Mouse (Mus musculus): ENCODE data around the gene E2f1.

The E2f1 gene

DNA sequence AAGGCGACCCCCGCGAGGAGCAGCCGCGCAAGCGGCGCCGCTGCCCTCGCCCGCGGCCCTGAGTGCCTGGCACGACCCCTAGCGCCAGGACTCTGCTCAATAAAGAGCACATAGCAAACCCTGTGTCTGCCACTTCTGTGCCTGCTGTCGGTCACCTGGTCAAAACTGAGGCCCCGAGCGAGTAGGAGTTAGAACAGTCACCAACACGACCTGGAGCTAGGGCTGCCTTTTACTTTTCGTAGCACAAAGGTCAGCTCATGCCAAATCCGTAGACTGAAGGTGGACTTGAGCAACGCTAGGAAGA is 19.9 kb downstream of the E2f1 start:
- no peak for DNase-seq

DNA sequence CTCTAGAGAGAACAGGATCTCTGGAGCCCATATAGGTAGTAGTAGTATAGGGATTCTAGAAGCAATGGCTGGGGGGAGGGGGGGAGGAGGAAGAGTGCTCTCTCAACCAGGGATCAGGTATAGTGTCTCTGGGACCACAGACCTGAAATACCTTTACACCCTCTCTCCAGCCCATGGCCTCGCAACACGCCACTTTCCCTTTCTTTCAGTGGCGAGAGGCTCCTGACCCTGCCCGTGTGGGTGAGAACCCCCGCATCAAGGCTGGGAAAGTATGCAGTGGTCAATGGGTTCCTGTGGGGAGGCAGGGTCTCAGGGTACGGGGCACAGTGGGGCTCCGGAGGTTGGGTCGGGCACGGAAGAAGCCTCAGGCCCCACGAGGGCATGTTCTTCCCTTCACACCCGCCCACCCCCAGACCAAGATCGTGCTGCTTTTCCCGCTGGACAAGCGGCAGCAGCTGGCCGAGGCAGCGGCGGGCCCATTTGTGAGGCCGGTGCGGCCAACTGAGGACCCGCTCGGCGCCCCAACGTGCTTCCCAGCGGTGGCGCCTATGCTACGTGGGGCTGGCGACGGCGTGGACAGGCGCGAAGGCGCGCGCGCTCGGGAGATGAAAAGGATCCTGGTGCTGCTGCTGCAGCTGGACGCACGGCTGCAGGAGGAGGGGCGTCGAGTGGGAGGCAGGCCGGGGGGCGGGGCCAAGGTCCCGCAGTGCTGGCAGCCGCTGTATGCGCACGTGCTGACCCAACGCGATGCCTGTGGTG is 20.4 kb downstream of the E2f1 start:
- DNase-seq: peak; percentile 66

DNA sequence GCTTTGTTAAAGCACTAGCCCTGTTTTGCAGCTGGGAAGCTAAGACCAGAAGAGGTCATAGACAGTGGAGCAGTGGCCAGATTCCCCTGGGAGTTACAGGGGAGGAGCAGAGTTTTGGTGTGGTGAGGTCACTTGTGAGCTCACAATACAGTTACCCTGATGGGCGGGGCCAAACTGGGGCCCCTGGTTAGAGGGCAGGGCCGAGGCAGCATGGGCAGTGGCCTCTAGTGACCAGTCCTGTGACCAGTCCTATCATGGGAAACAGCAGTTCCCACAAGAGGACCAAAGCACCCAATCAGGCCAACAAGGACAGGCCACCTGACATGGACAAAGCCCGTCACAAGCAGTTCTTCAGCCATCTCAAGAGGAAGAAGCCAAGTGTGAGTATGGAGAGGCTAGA is 21.0 kb downstream of the E2f1 start:
- DNase-seq: no peak

DNA sequence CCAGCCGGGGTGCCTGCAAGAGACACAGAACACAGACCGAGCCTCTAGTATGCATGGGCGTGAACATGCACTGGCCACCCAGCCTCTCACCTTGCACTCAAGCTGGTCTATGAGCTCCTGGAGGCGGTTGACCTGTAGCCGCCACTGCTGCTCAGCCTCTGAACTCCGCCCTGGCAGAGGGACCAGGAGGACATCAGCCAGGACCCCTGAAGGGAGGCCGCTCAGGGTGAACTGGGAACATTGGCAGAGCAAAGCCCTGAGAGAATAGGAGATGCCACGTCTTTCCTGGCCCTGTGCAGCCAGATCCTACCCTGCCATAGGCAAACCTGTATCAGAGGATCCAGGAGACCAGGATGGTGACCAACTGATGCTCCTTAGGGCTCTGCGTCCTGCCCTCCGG is 23.0 kb downstream of the E2f1 start, which contains the start of gene 1700003F12Rik:
TSS of gene 1700003F12Rik (plus strand) at position 375 of the 400 bp plus-strand sequence.
- no peak for DNase-seq

DNA sequence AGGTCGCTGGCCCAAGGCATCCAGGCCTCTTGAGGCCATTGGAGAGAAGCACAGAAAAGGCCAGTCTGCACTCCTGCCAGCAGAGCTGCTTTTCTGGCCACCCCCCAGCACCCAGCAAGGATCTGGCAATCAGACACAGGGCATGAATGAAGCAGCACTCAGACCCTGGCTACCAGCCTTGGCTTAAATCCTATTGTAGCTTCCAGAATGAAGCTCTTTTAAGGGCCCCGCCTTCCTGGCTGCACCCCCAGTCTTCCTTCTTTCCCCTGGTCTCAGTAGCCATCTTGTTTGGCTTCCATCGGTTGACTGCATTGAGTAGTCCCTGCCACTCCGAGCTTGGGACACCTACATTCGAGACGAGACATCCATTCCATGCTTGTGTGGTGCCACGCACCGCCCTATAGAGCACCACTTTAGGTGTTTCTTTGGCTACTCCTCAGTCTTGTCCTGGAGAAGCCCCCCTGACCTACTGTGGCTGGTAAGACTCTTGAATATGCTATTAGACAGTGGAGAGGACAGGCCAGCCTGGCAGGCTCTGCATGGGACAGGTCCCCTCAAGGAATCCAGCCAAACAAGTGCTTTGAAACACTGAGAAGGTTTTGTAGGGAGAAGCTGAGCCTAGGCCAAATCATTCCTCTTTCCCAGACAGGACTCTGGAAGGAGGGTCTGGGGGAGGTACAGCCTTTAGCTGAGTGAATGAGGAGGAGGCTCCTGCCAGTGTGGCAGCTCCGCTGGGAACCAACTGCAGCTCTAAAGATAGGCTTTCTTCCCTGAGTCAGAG is 25.9 kb downstream of the E2f1 start:
- no peak for DNase-seq

DNA sequence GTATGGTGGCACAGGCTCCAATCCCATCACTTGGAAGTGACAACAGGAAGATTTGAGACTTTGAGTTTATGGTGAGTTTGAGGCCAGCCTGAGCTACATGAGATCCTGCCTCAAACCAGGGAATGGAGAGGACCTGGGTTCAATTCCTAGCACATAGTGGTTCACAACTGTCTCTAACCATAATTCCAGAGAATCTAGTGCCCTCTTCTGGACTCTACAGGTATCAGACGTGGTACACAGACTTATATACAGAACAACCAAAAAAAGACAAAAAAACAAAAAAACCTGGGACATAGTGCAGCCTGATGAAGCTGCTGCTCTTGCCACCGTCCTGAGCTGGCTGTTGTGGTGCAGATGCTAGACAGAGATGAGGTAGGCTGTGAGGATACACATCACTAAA is 28.1 kb downstream of the E2f1 start:
- DNase-seq: no peak

DNA sequence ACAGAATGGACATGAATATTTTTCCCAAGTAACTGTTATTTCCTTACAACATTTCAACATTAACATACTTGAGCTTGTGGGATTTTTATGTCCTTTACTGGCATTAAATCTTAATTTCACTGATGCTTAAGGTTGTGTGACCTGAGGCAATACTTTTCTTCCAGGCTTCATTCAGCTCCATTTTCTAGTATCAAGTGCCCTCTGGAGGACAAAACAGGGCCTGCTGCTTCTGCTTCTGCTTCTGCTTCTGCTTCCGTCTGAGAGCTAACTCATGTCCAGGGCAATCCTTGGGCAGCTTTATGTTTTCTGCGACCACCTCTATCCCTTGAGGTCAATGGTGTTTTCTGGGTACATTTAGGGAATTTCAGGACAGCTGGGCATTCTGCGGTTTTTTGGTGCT is 30.0 kb downstream of the E2f1 start:
- peak; percentile 54 for DNase-seq

DNA sequence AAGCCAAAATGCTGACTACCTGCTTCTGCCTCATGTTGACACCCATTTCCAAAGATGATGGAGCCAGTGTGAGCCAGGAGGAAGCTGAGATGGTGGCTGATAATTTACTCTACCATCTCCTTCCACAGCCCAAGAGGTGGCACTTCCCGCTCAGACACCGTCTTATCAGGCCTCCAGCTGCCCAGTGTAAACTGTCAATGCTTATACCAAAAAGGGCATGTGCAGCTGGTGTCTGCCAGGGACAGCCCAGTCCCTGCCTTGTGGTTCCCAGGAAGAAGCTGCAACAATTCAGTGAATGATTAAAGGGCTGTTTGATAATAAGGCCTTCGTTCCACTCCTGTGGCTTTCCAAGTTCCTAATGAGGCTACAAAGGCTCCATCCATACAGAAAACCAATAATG is 31.0 kb downstream of the E2f1 start:
- DNase-seq: no peak

DNA sequence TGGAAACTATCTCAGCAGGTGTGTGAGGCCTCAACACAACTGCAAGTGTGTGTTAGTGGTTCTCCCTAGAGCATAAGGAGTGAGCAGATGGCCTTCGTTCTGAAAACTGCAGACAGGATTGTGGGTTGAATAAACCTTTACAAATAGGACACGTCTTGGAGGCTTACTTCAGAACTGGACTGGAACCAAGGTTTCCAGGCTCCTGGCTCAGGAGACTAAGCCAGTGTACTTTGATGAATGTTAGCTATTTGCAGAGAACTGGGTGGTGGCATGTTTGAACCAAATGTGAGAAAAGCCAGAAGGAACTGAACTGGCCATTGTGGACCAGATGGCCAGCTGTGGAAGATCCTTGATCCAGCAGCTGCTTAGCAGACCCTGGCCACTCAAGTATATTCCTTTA is 31.4 kb downstream of the E2f1 start:
- no peak for DNase-seq

DNA sequence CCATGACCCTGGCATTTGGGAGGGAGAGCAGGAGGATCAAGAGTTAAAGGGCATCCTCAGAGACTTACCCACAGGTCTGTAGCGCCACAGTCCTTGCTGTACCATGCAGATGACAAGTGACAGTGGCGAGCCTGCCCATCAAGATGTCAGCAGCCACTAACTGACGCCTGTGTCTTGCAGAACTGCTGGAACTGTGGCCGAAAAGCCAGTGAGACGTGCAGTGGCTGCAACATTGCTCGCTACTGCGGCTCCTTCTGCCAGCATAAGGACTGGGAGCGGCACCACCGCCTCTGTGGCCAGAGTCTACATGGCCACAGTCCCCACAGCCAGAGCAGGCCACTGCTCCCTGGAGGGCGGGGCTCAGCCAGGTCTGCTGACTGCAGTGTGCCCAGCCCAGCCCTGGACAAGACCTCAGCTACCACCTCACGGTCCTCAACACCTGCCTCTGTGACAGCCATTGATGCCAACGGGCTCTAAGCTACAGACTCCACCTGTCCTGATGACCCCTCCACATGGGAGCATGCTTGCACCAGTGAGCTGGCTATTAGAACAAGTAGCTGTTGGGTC is 34.9 kb downstream of the E2f1 start:
- DNase-seq: no peak

DNA sequence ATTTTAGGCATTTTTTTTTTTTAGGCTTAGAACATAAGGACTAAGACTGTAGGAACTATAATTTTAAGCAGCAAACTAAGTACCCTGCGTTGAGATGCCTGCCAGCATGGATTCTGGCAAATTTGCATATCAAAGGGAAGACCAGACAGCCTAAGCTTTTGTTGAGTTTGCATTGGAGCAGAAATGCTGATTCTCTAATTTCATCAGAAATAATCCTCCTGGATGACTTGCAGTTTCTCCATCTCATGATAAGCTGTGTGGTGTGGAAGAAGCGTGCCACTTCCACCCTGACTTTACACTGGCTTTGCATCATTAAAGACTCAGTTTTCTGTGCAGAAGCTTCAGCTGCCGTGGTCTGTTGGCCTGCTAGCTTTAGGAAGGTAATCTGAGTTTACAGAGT is 36.8 kb downstream of the E2f1 start:
- DNase-seq: no peak

DNA sequence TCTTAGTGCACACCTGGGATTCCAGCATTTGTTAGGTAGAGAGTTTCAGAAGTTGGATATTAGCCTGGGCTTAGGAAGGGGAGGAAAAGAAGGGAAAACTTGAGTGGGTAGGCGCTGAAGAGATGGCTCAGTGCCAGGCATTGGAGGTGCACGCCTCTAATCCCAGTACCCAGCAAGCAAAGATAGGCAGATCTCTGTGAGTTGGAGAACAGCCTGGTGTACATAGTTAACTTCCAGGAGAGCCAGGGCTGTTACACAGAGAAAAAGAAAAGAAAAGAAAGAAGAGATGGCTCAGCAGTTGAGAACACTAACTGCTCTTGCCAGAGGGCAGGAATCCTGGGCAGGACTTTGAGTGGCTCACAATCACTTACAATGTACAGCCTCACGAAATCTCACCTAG is 43.2 kb downstream of the E2f1 start:
- DNase-seq: no peak

DNA sequence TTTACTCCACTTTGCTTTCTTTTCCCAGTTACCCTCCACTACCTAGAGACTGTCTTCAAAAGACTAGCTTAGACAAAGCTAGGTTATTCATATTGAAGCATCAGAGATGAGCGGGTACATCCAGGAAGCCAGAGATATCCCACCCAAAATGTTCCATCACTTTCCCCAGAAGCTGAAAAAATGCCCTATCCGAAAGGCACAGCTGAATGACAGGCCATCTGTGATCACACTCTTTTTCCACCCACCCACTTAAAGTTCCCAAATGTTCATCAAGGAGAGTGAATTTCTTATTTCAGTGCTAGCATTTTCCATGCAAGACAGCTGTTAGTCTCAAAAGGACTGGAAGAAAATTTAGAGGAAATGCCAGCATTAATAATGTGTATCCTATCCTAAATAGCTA is 44.4 kb downstream of the E2f1 start:
- no peak for DNase-seq

DNA sequence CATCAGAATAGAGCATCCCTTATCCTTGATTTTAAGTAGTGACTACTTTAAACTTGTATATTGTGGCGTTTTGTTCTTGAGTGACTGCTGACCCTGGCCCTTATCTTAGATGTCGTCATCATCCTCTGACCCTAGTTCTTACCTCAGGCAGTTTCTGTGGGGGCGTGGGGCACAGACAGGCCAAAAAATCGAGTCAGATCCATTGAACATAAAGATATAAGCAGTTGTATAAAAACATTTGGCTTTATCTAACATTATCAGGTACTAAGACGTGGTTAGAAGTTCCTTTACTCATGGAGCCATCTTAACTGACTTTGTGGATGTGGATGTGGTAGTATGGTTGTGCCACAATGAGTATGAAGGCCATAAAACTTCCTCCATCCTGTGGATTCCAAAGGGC is 47.4 kb downstream of the E2f1 start:
- DNase-seq: no peak

DNA sequence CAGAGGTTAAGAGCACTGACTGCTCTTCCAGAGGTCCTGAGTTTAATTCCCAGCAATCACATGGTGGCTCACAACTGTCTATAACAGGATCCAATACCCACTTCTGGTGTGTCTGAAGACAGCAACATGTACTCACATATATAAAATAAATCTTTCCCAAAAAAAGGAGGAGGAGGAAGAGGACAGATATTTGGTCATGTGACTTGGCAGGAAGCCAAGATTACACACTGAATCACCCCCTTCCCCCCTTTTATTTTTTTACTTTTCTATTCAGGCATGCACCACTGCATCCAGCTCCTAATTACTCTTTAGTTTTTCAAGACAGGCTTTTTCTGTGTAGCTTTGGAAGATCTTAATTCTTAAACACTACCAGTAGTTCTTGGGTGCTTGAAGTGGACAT is 48.2 kb downstream of the E2f1 start:
- DNase-seq: no peak

DNA sequence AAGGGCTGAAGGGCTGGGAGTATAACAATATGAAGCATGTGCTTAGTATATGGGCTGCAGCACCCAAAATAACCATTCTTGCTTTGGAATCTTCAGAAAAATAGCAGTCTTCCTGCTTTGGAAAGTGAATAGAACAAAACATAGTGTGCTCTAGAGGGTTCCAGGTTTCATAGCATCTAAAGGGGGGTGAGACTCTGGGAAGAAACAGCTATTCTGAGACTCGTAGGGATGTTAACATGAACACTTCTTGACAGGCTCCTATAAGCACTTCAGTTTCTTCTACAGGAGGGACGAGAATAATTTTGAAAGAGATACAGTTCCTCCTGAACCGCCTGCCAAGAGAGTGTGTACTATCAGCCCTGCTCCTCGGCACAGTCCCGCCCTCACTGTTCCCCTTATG is 52.3 kb downstream of the E2f1 start:
- DNase-seq: no peak

DNA sequence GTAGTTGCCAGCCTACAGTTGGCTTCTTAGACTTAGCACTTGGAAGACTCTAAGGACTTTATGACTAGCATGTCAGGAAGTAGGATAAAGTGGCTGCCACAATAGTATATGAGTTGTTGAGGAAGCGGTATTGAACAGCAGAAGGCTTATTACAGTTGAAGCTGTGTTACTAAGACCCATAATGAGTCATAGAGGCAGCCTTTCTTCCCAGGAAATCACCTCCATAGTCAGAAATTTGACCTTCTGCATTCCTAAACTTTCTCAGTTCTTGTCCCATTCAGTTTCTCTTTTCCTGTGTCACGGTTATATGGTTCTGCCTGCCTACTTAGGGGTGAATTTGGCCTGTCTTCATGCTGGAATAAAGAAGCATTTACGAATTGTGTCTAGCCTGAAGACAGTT is 52.7 kb downstream of the E2f1 start:
- no peak for DNase-seq

DNA sequence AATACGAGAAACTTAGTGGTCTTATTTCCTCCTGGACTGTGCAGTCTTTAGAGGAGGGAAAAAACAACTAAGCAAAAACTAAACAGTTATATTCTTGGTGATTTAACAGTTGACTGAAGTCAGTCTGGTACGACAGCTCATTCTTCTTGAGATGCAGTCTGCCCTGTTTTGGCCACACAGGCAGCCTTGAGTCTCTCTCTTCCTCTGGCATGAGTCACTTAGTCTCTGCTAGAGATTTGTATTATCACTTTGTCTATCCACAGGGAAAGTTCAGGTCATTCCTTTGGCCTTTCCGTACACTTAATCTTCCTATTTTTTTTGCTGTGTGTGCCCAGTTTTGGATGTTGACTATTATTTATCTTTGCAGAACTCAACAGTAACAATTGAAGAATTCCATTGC is 59.6 kb downstream of the E2f1 start:
- no peak for DNase-seq
